Mouse (Mus musculus) spleen, postnatal 36 days (tissue): ENCODE data around the gene Tcf12.

Experiments used
- DNase-seq, 2 experiments: peaks; one replicate each; pipeline ENCODE4 v3.0.0; 2022; ENCODE audit warnings: low spot score in 2 of 2, mixed read lengths in 1 of 2

Tcf12 gene

GRCm38 (mm10) chr9:71805646-71806421 lies 305.8 kb downstream of the Tcf12 start:
- no peak for DNase-seq

GRCm38 (mm10) chr9:71804116-71804515 lies 307.6 kb downstream of the Tcf12 start:
- no peak for DNase-seq

- DNase-seq, result no peak
Observed at GRCm38 (mm10) chr9:71803281-71803680, 308.4 kb downstream of the Tcf12 start.

- no peak for DNase-seq
Observed at GRCm38 (mm10) chr9:71799598-71799997, 312.1 kb downstream of the Tcf12 start.

- DNase-seq, result no peak
Observed at GRCm38 (mm10) chr9:71798176-71798575, 313.5 kb downstream of the Tcf12 start.
